Mouse (Mus musculus): ENCODE results near the gene Herpud1. TPM values are rescaled to one million over a fixed set of nuclear protein-coding genes. Genes with fewer than 3 reads are reported as not detected.
A peak's percentile ranks its signal among the peaks of the same experiment; 100 is the strongest.

Herpud1 gene
- polyA plus RNA-seq, 1 experiment from 2014 or later, result 66.6 TPM

DNA sequence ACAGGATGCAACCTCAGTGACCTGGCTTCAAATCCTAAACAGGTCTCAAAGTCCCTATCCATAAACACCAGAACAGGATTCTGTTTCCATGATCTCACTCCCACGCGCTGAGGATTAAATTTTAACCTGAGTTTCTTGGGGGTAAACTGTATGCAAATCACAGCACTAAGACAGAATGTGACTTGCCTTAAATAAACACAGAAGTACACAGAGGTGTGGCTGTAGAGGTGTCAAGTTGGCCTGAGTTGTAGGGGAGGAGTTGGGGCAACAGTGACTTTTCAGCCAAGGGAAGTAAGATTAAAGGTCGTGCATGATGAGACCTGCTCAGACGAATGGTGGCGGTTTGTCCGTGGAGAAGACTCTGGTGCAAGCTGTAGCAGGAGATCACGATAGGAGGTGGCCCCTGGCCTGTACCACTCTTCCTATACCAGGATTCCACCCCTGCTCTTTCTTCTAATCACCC, 32.1 kb upstream of the Herpud1 start:
- no peak overlapping the region for H3K9ac ChIP-seq
- no peak for ATAC-seq (ENCODE audit: low FRiP score)

DNA sequence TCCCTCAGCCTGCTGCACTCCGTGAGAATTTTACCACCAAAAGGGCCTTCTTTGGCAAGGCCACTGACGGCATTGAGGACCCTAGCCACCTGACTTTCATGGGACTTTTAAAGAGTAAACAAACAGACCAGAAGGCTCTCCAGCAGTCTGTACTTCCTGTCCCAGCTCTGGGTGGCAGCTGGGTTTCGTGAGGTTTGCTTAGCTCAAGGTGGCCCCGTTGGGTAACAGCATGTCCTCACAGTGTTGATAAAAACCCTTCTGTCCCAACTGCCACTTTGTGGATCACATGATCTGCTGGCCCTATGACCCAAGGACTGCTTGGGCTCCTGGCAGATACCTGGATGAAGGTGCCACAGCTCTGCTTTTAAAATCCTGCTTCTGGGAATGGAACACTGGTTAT, 31.7 kb upstream of the Herpud1 start:
- ATAC-seq (ENCODE audit: low FRiP score) (no peak), DNase-seq (ENCODE audit: low spot score) (no peak)
- 83% methylated on average over 4 of the region's 4 CpGs for WGBS
- no peak overlapping the region for H3K4me2 ChIP-seq (replicated peaks)
- H3K27ac ChIP-seq, result no peak overlapping the region
- no peaks in the 10 kb centered on the region for H3K9me3 ChIP-seq (ENCODE audit: control insufficient read depth, low read length)
- no peak overlapping the region for H3K4me3 ChIP-seq (replicated peaks; ENCODE audit: low read length)
- no peaks in the 10 kb centered on the region for H3K36me3 ChIP-seq (replicated peaks; ENCODE audit: control insufficient read depth, insufficient read depth)
- no peaks in the 10 kb centered on the region for H3K4me1 ChIP-seq (replicated peaks; ENCODE audit: control insufficient read depth, insufficient read depth, low read length)
- H3K27me3 ChIP-seq (ENCODE audit: control insufficient read depth, insufficient read depth, low read length), result no peaks in the 10 kb centered on the region
- H3K9ac ChIP-seq, result no peak overlapping the region

More for the DNA sequence above, 32.1 kb upstream of the Herpud1 start:
- DNase-seq (ENCODE audit: low spot score), result no peak
- H3K27me3 ChIP-seq (ENCODE audit: control insufficient read depth, insufficient read depth, low read length), result no peaks in the 10 kb centered on the region
- no peaks in the 10 kb centered on the region for H3K4me1 ChIP-seq (replicated peaks; ENCODE audit: control insufficient read depth, insufficient read depth, low read length)
- H3K27ac ChIP-seq, result no peak overlapping the region
- no peaks in the 10 kb centered on the region for H3K36me3 ChIP-seq (replicated peaks; ENCODE audit: control insufficient read depth, insufficient read depth)
- H3K4me2 ChIP-seq (replicated peaks), result no peak overlapping the region
- H3K4me3 ChIP-seq (replicated peaks; ENCODE audit: low read length), result no peak overlapping the region
- no peaks in the 10 kb centered on the region for H3K9me3 ChIP-seq (ENCODE audit: control insufficient read depth, low read length)
- WGBS, result 84% methylated on average over 7 of the region's 7 CpGs

DNA sequence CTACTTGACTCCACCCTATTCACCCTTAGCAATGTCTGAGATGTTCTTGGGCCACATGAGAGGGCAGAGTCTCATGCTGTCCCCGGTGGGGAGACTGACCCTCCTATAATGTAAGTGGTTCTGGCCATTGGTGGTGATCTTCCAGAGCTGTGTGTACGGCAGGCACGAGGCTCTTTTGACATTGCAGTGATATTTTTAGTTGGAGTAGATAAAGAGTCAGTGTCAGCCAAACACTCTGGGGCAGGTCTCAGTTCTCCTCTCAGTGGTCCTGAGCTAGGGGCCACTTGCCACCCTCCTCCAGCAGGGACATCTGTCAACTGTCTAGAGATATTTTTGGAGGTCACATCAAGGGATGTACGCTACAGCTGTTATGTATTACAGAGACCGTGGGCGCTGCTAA, 29.0 kb upstream of the Herpud1 start:
- no peaks in the 10 kb centered on the region for H3K9me3 ChIP-seq (ENCODE audit: control insufficient read depth, low read length)
- DNase-seq (ENCODE audit: low spot score) (no peak), ATAC-seq (ENCODE audit: low FRiP score) (no peak)
- H3K4me2 ChIP-seq (replicated peaks), result no peak overlapping the region
- 83% methylated on average over 6 of the region's 6 CpGs for WGBS
- H3K9ac ChIP-seq, result no peak overlapping the region
- H3K27me3 ChIP-seq (ENCODE audit: control insufficient read depth, insufficient read depth, low read length), result no peaks in the 10 kb centered on the region
- no peaks in the 10 kb centered on the region for H3K36me3 ChIP-seq (replicated peaks; ENCODE audit: control insufficient read depth, insufficient read depth)
- no peaks in the 10 kb centered on the region for H3K4me1 ChIP-seq (replicated peaks; ENCODE audit: control insufficient read depth, insufficient read depth, low read length)
- H3K4me3 ChIP-seq (replicated peaks; ENCODE audit: low read length), result no peak overlapping the region
- no peak overlapping the region for H3K27ac ChIP-seq

DNA sequence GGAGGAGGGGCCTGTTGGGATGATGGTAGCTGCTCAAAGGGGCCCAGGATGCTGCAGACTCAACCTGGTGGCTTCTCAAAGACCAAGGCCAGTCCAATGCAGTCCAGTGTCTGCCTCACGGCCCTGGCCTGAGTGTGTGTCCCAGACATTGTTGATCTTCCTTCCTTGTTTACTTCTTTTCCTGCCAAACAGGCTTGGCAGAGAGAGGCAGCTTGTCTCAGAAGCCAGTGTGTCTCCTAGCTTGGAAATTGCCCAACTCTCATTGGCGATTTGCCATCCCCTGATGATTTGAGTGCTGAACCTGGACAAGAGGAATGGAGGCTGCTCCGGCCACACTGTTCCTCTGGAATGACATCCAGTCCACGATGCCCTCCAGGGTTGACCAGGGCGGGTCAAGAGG, 27.7 kb upstream of the Herpud1 start:
- DNase-seq (ENCODE audit: low spot score) (peak; percentile 66), ATAC-seq (ENCODE audit: low FRiP score) (no peak)

DNA sequence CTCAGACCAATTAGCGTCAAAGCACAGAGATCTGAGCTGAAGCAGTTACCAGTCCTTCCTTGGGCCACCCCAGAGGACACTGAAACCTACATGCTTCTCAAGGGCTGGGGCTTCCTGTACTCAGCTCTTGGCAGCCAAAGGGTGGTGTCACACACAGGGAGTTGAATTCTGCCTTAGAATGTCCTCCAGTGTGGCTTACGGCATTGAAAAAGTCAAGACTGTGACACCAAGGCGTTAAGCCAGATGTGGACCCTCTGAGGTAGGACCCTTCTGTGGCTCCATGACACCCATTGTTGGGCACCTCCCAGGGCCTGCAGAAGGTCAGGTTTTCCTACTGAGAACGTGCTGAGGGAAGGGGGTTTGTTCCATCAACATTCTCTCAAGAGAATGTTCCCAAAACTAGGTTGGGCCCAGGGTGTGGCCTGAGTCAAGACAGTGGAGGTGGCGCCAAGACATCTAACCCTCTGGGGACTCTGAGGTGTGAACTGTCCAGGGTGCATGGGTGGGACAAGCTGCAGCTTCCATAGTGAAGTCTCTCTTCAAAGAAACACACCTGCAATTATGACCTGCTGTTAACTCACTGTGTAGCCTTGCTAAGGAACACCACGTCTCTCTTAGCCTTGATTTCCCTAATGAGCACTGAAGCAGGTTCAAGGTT, 24.3 kb upstream of the Herpud1 start:
- ATAC-seq (ENCODE audit: low FRiP score) (no peak), DNase-seq (ENCODE audit: low spot score) (no peak)
- 90% methylated on average over 6 of the region's 6 CpGs for WGBS

More for the DNA sequence above, 27.7 kb upstream of the Herpud1 start:
- no peaks in the 10 kb centered on the region for H3K27me3 ChIP-seq (ENCODE audit: control insufficient read depth, insufficient read depth, low read length)
- no peak overlapping the region for H3K27ac ChIP-seq
- H3K4me3 ChIP-seq (replicated peaks; ENCODE audit: low read length), result no peak overlapping the region
- no peak overlapping the region for H3K4me2 ChIP-seq (replicated peaks)
- no peaks in the 10 kb centered on the region for H3K9me3 ChIP-seq (ENCODE audit: control insufficient read depth, low read length)
- no peaks in the 10 kb centered on the region for H3K4me1 ChIP-seq (replicated peaks; ENCODE audit: control insufficient read depth, insufficient read depth, low read length)
- WGBS, result 70% methylated on average over 5 of the region's 5 CpGs
- no peak overlapping the region for H3K9ac ChIP-seq
- no peaks in the 10 kb centered on the region for H3K36me3 ChIP-seq (replicated peaks; ENCODE audit: control insufficient read depth, insufficient read depth)

DNA sequence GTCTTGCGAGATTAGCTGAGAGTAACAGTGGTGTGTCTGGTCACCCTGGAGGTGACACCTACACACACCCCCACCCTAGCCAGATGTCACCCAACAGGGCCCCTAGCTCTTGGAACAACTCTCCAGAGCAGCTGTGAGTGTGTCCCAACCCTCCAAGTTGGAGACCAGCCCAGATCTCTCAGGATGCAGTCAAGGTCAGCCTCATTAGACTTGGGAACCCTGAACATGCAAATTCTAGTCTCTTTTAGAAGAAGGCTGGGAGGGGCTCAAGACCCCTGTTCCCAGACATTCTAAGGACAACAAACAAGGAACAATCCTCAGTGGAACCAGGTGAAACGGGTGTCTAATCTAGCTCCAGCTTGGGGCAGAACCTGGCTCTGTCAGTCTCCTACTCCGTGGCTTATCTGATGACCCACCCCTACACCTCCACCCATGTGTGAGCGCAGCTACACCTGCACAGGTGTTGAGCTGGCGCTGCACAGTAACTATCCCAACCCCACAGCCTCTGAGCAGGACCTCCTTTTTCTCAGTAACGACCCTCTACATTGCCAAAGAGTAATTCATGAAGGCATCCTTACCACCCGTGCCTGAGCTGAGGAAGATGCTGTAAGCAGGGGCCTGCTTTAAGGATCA, 23.5 kb upstream of the Herpud1 start:
- Histone ChIP-seq H3K9ac (no peak overlapping the region), H3K27ac (no peak overlapping the region)
- no peak for ATAC-seq (ENCODE audit: low FRiP score)

More for the DNA sequence above, 24.3 kb upstream of the Herpud1 start:
- Histone ChIP-seq H3K4me1 (replicated peaks; ENCODE audit: control insufficient read depth, insufficient read depth, low read length) (no peaks in the 10 kb centered on the region), H3K27me3 (ENCODE audit: control insufficient read depth, insufficient read depth, low read length) (no peaks in the 10 kb centered on the region), H3K9me3 (ENCODE audit: control insufficient read depth, low read length) (no peaks in the 10 kb centered on the region), H3K4me3 (replicated peaks; ENCODE audit: low read length) (no peak overlapping the region), H3K36me3 (replicated peaks; ENCODE audit: control insufficient read depth, insufficient read depth) (no peaks in the 10 kb centered on the region), H3K9ac (no peak overlapping the region), H3K4me2 (replicated peaks) (no peak overlapping the region), H3K27ac (no peak overlapping the region)

DNA sequence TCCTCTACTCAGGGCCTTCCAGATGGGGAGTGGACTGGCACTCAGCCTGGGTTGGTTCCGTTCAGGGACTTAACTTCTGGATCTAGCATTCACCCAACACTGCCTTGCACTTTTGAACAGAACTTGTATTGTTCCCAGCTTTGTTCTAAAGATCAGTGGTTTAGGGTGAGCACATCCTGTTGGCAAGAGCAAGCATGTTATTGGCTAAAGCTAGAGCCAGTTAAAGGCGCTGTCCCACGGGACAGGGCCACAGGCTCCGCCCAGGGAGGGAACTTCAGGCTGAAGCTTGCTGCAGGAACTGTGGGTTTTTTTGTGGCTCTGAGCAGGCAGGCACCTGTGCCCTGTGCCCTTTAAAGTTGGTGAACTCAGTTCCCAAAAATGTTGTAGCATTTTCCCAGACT, 22.9 kb upstream of the Herpud1 start:
- H3K4me2 ChIP-seq (replicated peaks), result no peak overlapping the region
- no peak overlapping the region for H3K4me3 ChIP-seq (replicated peaks; ENCODE audit: low read length)
- no peaks in the 10 kb centered on the region for H3K36me3 ChIP-seq (replicated peaks; ENCODE audit: control insufficient read depth, insufficient read depth)
- DNase-seq (ENCODE audit: low spot score), result no peak
- H3K9ac ChIP-seq, result no peak overlapping the region
- H3K27ac ChIP-seq, result no peak overlapping the region
- 57% methylated on average over 4 of the region's 4 CpGs for WGBS
- no peaks in the 10 kb centered on the region for H3K27me3 ChIP-seq (ENCODE audit: control insufficient read depth, insufficient read depth, low read length)
- no peaks in the 10 kb centered on the region for H3K9me3 ChIP-seq (ENCODE audit: control insufficient read depth, low read length)
- no peak for ATAC-seq (ENCODE audit: low FRiP score)
- H3K4me1 ChIP-seq (replicated peaks; ENCODE audit: control insufficient read depth, insufficient read depth, low read length), result no peaks in the 10 kb centered on the region

More for the DNA sequence above, 23.5 kb upstream of the Herpud1 start:
- H3K27me3 ChIP-seq (ENCODE audit: control insufficient read depth, insufficient read depth, low read length), result no peaks in the 10 kb centered on the region
- H3K4me2 ChIP-seq (replicated peaks), result no peak overlapping the region
- H3K4me1 ChIP-seq (replicated peaks; ENCODE audit: control insufficient read depth, insufficient read depth, low read length), result no peaks in the 10 kb centered on the region
- no peaks in the 10 kb centered on the region for H3K36me3 ChIP-seq (replicated peaks; ENCODE audit: control insufficient read depth, insufficient read depth)
- WGBS, result 88% methylated on average over 7 of the region's 7 CpGs
- no peaks in the 10 kb centered on the region for H3K9me3 ChIP-seq (ENCODE audit: control insufficient read depth, low read length)
- no peak for DNase-seq (ENCODE audit: low spot score)
- H3K4me3 ChIP-seq (replicated peaks; ENCODE audit: low read length), result no peak overlapping the region

DNA sequence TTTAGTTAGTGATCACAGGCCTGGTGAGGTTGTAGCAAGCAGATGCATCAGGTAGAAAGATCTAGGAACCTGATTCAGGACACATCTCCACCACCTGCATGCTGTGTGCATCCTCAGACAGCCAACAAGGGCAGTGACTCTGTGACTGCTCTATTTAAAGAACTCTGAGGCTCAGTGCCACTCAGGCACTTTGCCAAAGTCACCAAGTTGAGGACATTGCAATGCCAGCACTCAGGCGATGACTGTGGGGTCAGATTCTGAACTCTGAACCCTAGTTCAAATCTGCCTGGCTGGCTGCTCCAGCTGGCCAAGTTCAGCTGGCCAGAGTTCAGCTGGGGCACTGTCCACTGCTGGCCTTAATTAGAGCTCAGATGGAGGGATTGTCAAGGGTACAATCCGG, 22.3 kb upstream of the Herpud1 start:
- WGBS, result 76% methylated on average over 2 of the region's 2 CpGs
- Histone ChIP-seq H3K4me2 (replicated peaks) (no peak overlapping the region), H3K4me3 (replicated peaks; ENCODE audit: low read length) (no peak overlapping the region), H3K36me3 (replicated peaks; ENCODE audit: control insufficient read depth, insufficient read depth) (no peaks in the 10 kb centered on the region), H3K27ac (no peak overlapping the region), H3K9me3 (ENCODE audit: control insufficient read depth, low read length) (no peaks in the 10 kb centered on the region), H3K27me3 (ENCODE audit: control insufficient read depth, insufficient read depth, low read length) (no peaks in the 10 kb centered on the region), H3K9ac (no peak overlapping the region), H3K4me1 (replicated peaks; ENCODE audit: control insufficient read depth, insufficient read depth, low read length) (no peaks in the 10 kb centered on the region)
- no peak for DNase-seq (ENCODE audit: low spot score)
- no peak for ATAC-seq (ENCODE audit: low FRiP score)

DNA sequence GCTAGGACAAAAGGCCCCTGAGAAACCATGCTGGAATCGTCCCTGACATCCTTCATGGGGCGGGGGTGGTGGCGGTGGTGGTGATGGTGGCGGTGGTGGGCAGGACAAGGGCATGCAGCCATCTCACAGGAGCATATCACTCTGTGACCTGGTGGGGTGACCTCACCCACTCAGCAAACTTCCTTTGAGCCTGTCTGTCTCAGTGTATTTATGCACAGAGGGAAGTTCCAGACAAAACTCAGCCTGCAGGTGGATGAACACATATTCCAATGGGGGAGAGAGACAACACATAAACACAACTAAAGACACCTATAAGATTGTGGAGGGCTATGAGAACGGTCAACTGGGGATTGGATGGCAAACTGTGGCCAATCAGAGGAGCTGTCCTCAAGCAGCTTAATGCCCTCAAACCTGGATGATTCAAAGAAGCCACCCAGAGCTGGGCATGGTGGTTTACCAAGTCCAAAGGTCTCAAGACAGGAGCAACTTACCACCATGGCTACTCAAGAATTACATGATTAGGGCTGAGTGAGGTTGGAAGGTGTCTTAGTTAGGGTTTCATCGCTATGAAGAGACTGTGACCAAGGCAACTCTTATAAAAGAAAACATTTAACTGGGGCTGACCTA, 21.4 kb upstream of the Herpud1 start:
- no peak overlapping the region for H3K27ac ChIP-seq
- no peak for ATAC-seq (ENCODE audit: low FRiP score)
- WGBS, result 89% methylated on average over 6 of the region's 6 CpGs
- DNase-seq (ENCODE audit: low spot score), result no peak
- H3K27me3 ChIP-seq (ENCODE audit: control insufficient read depth, insufficient read depth, low read length), result no peaks in the 10 kb centered on the region
- no peak overlapping the region for H3K4me2 ChIP-seq (replicated peaks)
- no peak overlapping the region for H3K4me3 ChIP-seq (replicated peaks; ENCODE audit: low read length)
- H3K9ac ChIP-seq, result no peak overlapping the region
- no peaks in the 10 kb centered on the region for H3K9me3 ChIP-seq (ENCODE audit: control insufficient read depth, low read length)
- no peaks in the 10 kb centered on the region for H3K4me1 ChIP-seq (replicated peaks; ENCODE audit: control insufficient read depth, insufficient read depth, low read length)
- no peaks in the 10 kb centered on the region for H3K36me3 ChIP-seq (replicated peaks; ENCODE audit: control insufficient read depth, insufficient read depth)

Measured in hindbrain, embryonic 14.5 days (tissue).